Mouse (Mus musculus): ENCODE measurements at regions not wholly inside any gene's neighbourhood (a gene's known extent, or its start where the extent isn't known, plus 50 kb on each side); places are given as distances from the start of the nearest gene placed in this dataset.

- Histone ChIP-seq H3K4me1 (ENCODE audit: control insufficient read depth, low read depth, low read length) (no peaks in the 10 kb centered on the region), H3K27me3 (ENCODE audit: control insufficient read depth, insufficient read depth, low read depth, low read length) (no peaks in the 10 kb centered on the region), H3K27ac (ENCODE audit: low read length) (no peak overlapping the region), H3K9ac (ENCODE audit: low read depth, low read length) (no peak overlapping the region), H3K9me3 (replicated peaks; ENCODE audit: control insufficient read depth, low read length) (no peaks in the 10 kb centered on the region), H3K4me3 (ENCODE audit: low read depth, low read length) (no peak overlapping the region), H3K4me2 (ENCODE audit: low read depth, low read length) (no peak overlapping the region), H3K36me3 (ENCODE audit: control insufficient read depth, insufficient read depth) (no peaks in the 10 kb centered on the region)
- no peak for ATAC-seq (ENCODE audit: low read depth)
- 64% methylated on average over 4 of the region's 4 CpGs for WGBS (ENCODE audit: insufficient replicate concordance)
Measured at GRCm38 (mm10) chr3:102358801-102359200, 110.9 kb upstream of the Ngf start.

- ATAC-seq (ENCODE audit: low read depth): no peak
- WGBS (ENCODE audit: insufficient replicate concordance): 59% methylated on average over 7 of the region's 7 CpGs
Measured at GRCm38 (mm10) chr3:102357062-102357610, 112.6 kb upstream of the Ngf start.

GRCm38 (mm10) chr3:102355352-102355751 lies 114.4 kb upstream of the Ngf start:
- H3K9ac ChIP-seq (ENCODE audit: low read depth, low read length): no peak overlapping the region
- no peak overlapping the region for H3K4me3 ChIP-seq (ENCODE audit: low read depth, low read length)
- no peaks in the 10 kb centered on the region for H3K9me3 ChIP-seq (replicated peaks; ENCODE audit: control insufficient read depth, low read length)
- no peaks in the 10 kb centered on the region for H3K36me3 ChIP-seq (ENCODE audit: control insufficient read depth, insufficient read depth)
- 68% methylated on average over 2 of the region's 2 CpGs for WGBS (ENCODE audit: insufficient replicate concordance)
- H3K27me3 ChIP-seq (ENCODE audit: control insufficient read depth, insufficient read depth, low read depth, low read length): no peaks in the 10 kb centered on the region
- no peak overlapping the region for H3K4me2 ChIP-seq (ENCODE audit: low read depth, low read length)
- no peak for ATAC-seq (ENCODE audit: low read depth)
- H3K27ac ChIP-seq (ENCODE audit: low read length): no peak overlapping the region
- H3K4me1 ChIP-seq (ENCODE audit: control insufficient read depth, low read depth, low read length): no peaks in the 10 kb centered on the region

More at GRCm38 (mm10) chr3:102357062-102357610, 112.6 kb upstream of the Ngf start:
- H3K4me2 ChIP-seq (ENCODE audit: low read depth, low read length): no peak overlapping the region
- H3K4me3 ChIP-seq (ENCODE audit: low read depth, low read length): no peak overlapping the region
- no peaks in the 10 kb centered on the region for H3K9me3 ChIP-seq (replicated peaks; ENCODE audit: control insufficient read depth, low read length)
- no peaks in the 10 kb centered on the region for H3K27me3 ChIP-seq (ENCODE audit: control insufficient read depth, insufficient read depth, low read depth, low read length)
- no peak overlapping the region for H3K9ac ChIP-seq (ENCODE audit: low read depth, low read length)
- H3K4me1 ChIP-seq (ENCODE audit: control insufficient read depth, low read depth, low read length): no peaks in the 10 kb centered on the region
- no peak overlapping the region for H3K27ac ChIP-seq (ENCODE audit: low read length)
- H3K36me3 ChIP-seq (ENCODE audit: control insufficient read depth, insufficient read depth): no peaks in the 10 kb centered on the region

- no peaks in the 10 kb centered on the region for H3K36me3 ChIP-seq (ENCODE audit: control insufficient read depth, insufficient read depth)
- 61% methylated on average over 2 of the region's 2 CpGs for WGBS (ENCODE audit: insufficient replicate concordance)
- H3K4me1 ChIP-seq (ENCODE audit: control insufficient read depth, low read depth, low read length): no peaks in the 10 kb centered on the region
- no peak for ATAC-seq (ENCODE audit: low read depth)
- H3K4me2 ChIP-seq (ENCODE audit: low read depth, low read length): no peak overlapping the region
- H3K27me3 ChIP-seq (ENCODE audit: control insufficient read depth, insufficient read depth, low read depth, low read length): no peaks in the 10 kb centered on the region
- no peak overlapping the region for H3K4me3 ChIP-seq (ENCODE audit: low read depth, low read length)
- no peaks in the 10 kb centered on the region for H3K9me3 ChIP-seq (replicated peaks; ENCODE audit: control insufficient read depth, low read length)
- no peak overlapping the region for H3K9ac ChIP-seq (ENCODE audit: low read depth, low read length)
- H3K27ac ChIP-seq (ENCODE audit: low read length): no peak overlapping the region
Measured at GRCm38 (mm10) chr3:102354771-102355170, 114.9 kb upstream of the Ngf start.

- Histone ChIP-seq H3K27me3 (ENCODE audit: control insufficient read depth, insufficient read depth, low read depth, low read length) (no peaks in the 10 kb centered on the region), H3K9ac (ENCODE audit: low read depth, low read length) (no peak overlapping the region)
- ATAC-seq (ENCODE audit: low read depth): no peak
Measured at GRCm38 (mm10) chr3:102353277-102353900, 116.3 kb upstream of the Ngf start.

DNA sequence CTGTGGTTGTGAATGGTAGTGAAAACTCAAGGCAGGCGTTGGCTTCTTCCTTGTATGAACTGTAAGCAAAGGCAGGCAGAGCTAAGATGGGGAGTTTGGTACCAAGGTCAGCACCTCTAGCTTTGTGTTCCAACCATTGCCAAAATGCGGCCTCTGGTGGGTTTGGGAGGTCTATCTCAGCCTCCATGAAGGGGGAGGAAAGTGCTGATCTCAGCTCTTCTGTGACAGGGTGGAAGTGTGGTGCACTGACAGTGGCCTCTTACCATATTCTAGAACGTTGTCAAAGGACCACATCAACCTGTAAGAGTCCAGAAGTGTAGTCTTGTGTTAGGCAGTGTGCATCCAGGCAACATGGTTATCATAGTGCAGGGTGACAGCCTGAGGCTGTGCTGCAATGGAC lies 123.6 kb upstream of the Ngf start:
- Histone ChIP-seq H3K4me3 (ENCODE audit: low read depth, low read length) (no peak overlapping the region), H3K27ac (ENCODE audit: low read length) (no peak overlapping the region), H3K36me3 (ENCODE audit: control insufficient read depth, insufficient read depth) (no peaks in the 10 kb centered on the region), H3K27me3 (ENCODE audit: control insufficient read depth, insufficient read depth, low read depth, low read length) (no peaks in the 10 kb centered on the region), H3K4me1 (ENCODE audit: control insufficient read depth, low read depth, low read length) (no peaks in the 10 kb centered on the region), H3K9ac (ENCODE audit: low read depth, low read length) (no peak overlapping the region), H3K9me3 (replicated peaks; ENCODE audit: control insufficient read depth, low read length) (no peaks in the 10 kb centered on the region), H3K4me2 (ENCODE audit: low read depth, low read length) (no peak overlapping the region)
- ATAC-seq (ENCODE audit: low read depth): no peak
- 40% methylated on average over 3 of the region's 3 CpGs for WGBS (ENCODE audit: insufficient replicate concordance)

More at GRCm38 (mm10) chr3:102353277-102353900, 116.3 kb upstream of the Ngf start:
- Histone ChIP-seq H3K27ac (ENCODE audit: low read length) (no peak overlapping the region), H3K9me3 (replicated peaks; ENCODE audit: control insufficient read depth, low read length) (no peaks in the 10 kb centered on the region), H3K36me3 (ENCODE audit: control insufficient read depth, insufficient read depth) (no peaks in the 10 kb centered on the region), H3K4me2 (ENCODE audit: low read depth, low read length) (no peak overlapping the region), H3K4me3 (ENCODE audit: low read depth, low read length) (no peak overlapping the region), H3K4me1 (ENCODE audit: control insufficient read depth, low read depth, low read length) (no peaks in the 10 kb centered on the region)
- WGBS (ENCODE audit: insufficient replicate concordance): 64% methylated on average over 6 of the region's 6 CpGs

DNA sequence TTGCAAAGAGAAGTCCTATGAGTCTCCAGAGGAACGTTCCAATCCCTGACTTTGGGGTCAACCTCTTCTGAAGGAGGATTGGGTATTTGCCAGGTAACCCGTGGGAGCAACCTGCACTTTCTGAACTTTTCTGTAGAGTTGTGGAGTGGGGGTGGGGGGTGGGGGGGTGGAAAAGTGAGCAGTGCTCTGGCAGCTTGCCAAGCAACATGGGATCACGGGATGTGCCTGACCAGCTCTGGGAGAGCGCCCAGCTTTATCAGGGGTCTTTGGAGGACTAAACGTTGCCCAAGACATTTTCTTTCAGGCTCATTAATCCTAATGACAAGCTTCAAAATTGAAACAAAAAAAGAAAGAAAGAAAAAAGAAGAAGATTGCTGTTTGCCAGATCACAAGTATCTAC lies 124.4 kb upstream of the Ngf start:
- no peaks in the 10 kb centered on the region for H3K27me3 ChIP-seq (ENCODE audit: control insufficient read depth, insufficient read depth, low read depth, low read length)
- 50% methylated on average over 5 of the region's 5 CpGs for WGBS (ENCODE audit: insufficient replicate concordance)
- H3K4me3 ChIP-seq (ENCODE audit: low read depth, low read length): no peak overlapping the region
- no peaks in the 10 kb centered on the region for H3K9me3 ChIP-seq (replicated peaks; ENCODE audit: control insufficient read depth, low read length)
- H3K36me3 ChIP-seq (ENCODE audit: control insufficient read depth, insufficient read depth): no peaks in the 10 kb centered on the region
- no peak for ATAC-seq (ENCODE audit: low read depth)
- no peaks in the 10 kb centered on the region for H3K4me1 ChIP-seq (ENCODE audit: control insufficient read depth, low read depth, low read length)
- no peak overlapping the region for H3K4me2 ChIP-seq (ENCODE audit: low read depth, low read length)
- no peak overlapping the region for H3K27ac ChIP-seq (ENCODE audit: low read length)
- H3K9ac ChIP-seq (ENCODE audit: low read depth, low read length): no peak overlapping the region

GRCm38 (mm10) chr3:102340731-102341130 lies 129.0 kb upstream of the Ngf start:
- Histone ChIP-seq H3K9me3 (replicated peaks; ENCODE audit: control insufficient read depth, low read length) (no peaks in the 10 kb centered on the region), H3K9ac (ENCODE audit: low read depth, low read length) (no peak overlapping the region), H3K27ac (ENCODE audit: low read length) (no peak overlapping the region), H3K4me3 (ENCODE audit: low read depth, low read length) (no peak overlapping the region), H3K27me3 (ENCODE audit: control insufficient read depth, insufficient read depth, low read depth, low read length) (no peaks in the 10 kb centered on the region), H3K36me3 (ENCODE audit: control insufficient read depth, insufficient read depth) (no peaks in the 10 kb centered on the region), H3K4me1 (ENCODE audit: control insufficient read depth, low read depth, low read length) (no peaks in the 10 kb centered on the region), H3K4me2 (ENCODE audit: low read depth, low read length) (no peak overlapping the region)
- ATAC-seq (ENCODE audit: low read depth): no peak
- WGBS (ENCODE audit: insufficient replicate concordance): 39% methylated on average over 5 of the region's 5 CpGs

DNA sequence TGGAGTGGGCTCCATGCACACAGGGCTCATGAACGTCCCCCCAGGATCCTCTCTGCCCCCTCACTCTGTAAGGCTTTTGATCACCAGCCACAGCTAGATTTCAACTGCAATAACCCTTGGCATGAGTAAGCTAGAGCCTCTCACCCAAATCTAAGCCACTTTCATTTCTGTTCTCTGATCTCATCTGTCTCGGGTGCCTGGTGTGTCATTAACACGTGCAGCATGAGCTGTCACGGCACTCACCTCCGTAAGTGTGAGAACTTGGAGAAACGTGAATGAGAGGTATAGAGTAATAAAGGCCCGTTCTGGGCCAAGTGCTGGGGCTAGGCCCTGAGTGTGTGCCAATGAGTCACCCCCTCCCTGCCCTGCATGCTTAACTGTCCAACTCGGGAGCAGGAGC lies 131.8 kb upstream of the Ngf start:
- WGBS (ENCODE audit: insufficient replicate concordance): 60% methylated on average over 8 of the region's 8 CpGs
- no peaks in the 10 kb centered on the region for H3K9me3 ChIP-seq (replicated peaks; ENCODE audit: control insufficient read depth, low read length)
- H3K27ac ChIP-seq (ENCODE audit: low read length): no peak overlapping the region
- H3K4me2 ChIP-seq (ENCODE audit: low read depth, low read length): no peak overlapping the region
- H3K4me3 ChIP-seq (ENCODE audit: low read depth, low read length): no peak overlapping the region
- H3K4me1 ChIP-seq (ENCODE audit: control insufficient read depth, low read depth, low read length): no peaks in the 10 kb centered on the region
- no peaks in the 10 kb centered on the region for H3K27me3 ChIP-seq (ENCODE audit: control insufficient read depth, insufficient read depth, low read depth, low read length)
- H3K9ac ChIP-seq (ENCODE audit: low read depth, low read length): no peak overlapping the region
- no peaks in the 10 kb centered on the region for H3K36me3 ChIP-seq (ENCODE audit: control insufficient read depth, insufficient read depth)
- ATAC-seq (ENCODE audit: low read depth): no peak
